Mouse (Mus musculus) liver, adult 2 months (tissue): ENCODE data around the gene Itgb5.

Experiments used
- CTCF ChIP-seq: fragments of 200-500 bp; IDR thresholded peaks from 2 replicates; pipeline ENCODE4 v1.5.1; 2011; ENCODE audit warnings: low read depth, low read length, control low read depth
- POLR2A ChIP-seq: fragments of 200-500 bp; IDR thresholded peaks from 2 replicates; pipeline ENCODE4 v1.6.1; 2011; ENCODE audit warnings: low read length, control low read depth; ENCODE audit not compliant: insufficient read depth; ENCODE audit errors: extremely low read depth

DNA sequence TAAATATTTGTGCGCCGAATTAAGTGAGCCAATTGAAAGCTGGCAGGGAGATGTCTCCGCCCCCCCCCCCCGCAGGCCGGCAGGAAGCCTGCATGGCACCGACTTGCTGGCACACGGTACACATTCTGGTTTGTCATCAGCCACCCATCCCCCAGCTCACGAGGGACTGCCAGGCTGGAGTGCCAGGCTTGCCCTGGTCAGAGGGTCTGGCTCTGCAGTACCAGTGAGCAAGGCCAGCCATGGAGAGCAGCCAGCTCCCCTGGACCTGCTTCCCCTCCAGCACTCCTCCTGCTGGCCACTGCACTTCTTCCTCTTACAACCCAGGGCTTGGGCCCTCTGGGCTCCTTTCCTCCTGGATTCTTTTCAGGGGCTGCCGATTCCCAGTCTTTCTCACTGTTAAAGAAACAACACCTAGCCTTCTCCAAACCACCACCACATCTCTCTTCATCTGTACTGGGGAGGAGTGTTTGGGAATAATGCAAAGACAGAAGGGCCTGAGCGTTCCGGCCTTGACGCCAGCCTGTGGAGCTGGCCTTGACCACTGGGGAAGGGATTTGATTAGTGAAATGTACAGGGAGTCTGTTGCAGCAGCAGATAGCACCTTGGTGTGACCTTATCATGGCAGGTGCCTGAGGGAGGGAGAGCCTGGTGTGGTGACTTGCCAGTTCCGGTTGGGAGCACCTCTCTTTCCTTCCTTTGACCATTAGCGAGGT, 30.7 kb downstream of the Itgb5 start:
- TF ChIP-seq CTCF = peak; percentile 77
- no peak for TF ChIP-seq POLR2A
